Mouse (Mus musculus) CD4-positive, CD25-positive, alpha-beta regulatory T cell, adult 4 months (primary cell): ENCODE data around the gene Cstf1. TPM values are rescaled to one million over a fixed set of nuclear protein-coding genes. Genes with fewer than 3 reads are reported as not detected.

Experiments
- ATAC-seq: one replicate; pipeline ENCODE4 v1.8.0; 2017
- polyA plus RNA-seq, 2 experiments: library from polyadenylated mRNA; unstranded; fragments of 100-300 nt; shearing (Covaris generic); gene quantifications; one replicate each; pipeline ENCODE4 v1.2.1; 2017

Cstf1 gene
- polyA plus RNA-seq, 2 experiments from 2014 or later = 37.0 to 48.5 TPM

- no peak for ATAC-seq
Observed at GRCm38 (mm10) chr2:172376999-172377515, 6.6 kb downstream of the Cstf1 start.

GRCm38 (mm10) chr2:172378332-172378731 is 7.9 kb downstream of the Cstf1 start:
- ATAC-seq = peak; percentile 91

GRCm38 (mm10) chr2:172380513-172380912 is 10.0 kb downstream of the Cstf1 start:
- no peak for ATAC-seq

GRCm38 (mm10) chr2:172381341-172381740 is 10.9 kb downstream of the Cstf1 start:
- ATAC-seq = no peak

GRCm38 (mm10) chr2:172381898-172382297 is 11.4 kb downstream of the Cstf1 start:
- ATAC-seq = no peak

GRCm38 (mm10) chr2:172384715-172385114 is 14.2 kb downstream of the Cstf1 start:
- no peak for ATAC-seq

GRCm38 (mm10) chr2:172390341-172390740 is 19.9 kb downstream of the Cstf1 start:
- ATAC-seq = no peak

GRCm38 (mm10) chr2:172392041-172392521 is 21.6 kb downstream of the Cstf1 start:
- ATAC-seq = no peak

- ATAC-seq = peak; percentile 78
Observed at GRCm38 (mm10) chr2:172393391-172394051, 23.0 kb downstream of the Cstf1 start, which contains the start of gene Cass4. Gene Cass4 (plus strand): TSS chr2:172393794.

- no peak for ATAC-seq
Observed at GRCm38 (mm10) chr2:172394052-172394392, 23.5 kb downstream of the Cstf1 start.

GRCm38 (mm10) chr2:172394671-172395070 is 24.2 kb downstream of the Cstf1 start:
- ATAC-seq = no peak

- no peak for ATAC-seq
Observed at GRCm38 (mm10) chr2:172395961-172396360, 25.5 kb downstream of the Cstf1 start.

GRCm38 (mm10) chr2:172399901-172400300 is 29.4 kb downstream of the Cstf1 start:
- peak; percentile 91 for ATAC-seq

- ATAC-seq = peak; percentile 68
Observed at GRCm38 (mm10) chr2:172401116-172401825, 30.8 kb downstream of the Cstf1 start.

- no peak for ATAC-seq
Observed at GRCm38 (mm10) chr2:172404239-172404638, 33.8 kb downstream of the Cstf1 start.

- ATAC-seq = peak; percentile 34
Observed at GRCm38 (mm10) chr2:172405011-172405410, 34.5 kb downstream of the Cstf1 start.

GRCm38 (mm10) chr2:172406173-172406572 is 35.7 kb downstream of the Cstf1 start:
- ATAC-seq = no peak

GRCm38 (mm10) chr2:172407499-172407898 is 37.0 kb downstream of the Cstf1 start:
- ATAC-seq = peak; percentile 44

- ATAC-seq = no peak
Observed at GRCm38 (mm10) chr2:172410686-172411085, 40.2 kb downstream of the Cstf1 start.

GRCm38 (mm10) chr2:172411091-172411490 is 40.6 kb downstream of the Cstf1 start:
- no peak for ATAC-seq

- no peak for ATAC-seq
Observed at GRCm38 (mm10) chr2:172412454-172412853, 42.0 kb downstream of the Cstf1 start.

- ATAC-seq = no peak
Observed at GRCm38 (mm10) chr2:172413273-172413672, 42.8 kb downstream of the Cstf1 start.

- no peak for ATAC-seq
Observed at GRCm38 (mm10) chr2:172413894-172414293, 43.4 kb downstream of the Cstf1 start.

GRCm38 (mm10) chr2:172416218-172416617 is 45.7 kb downstream of the Cstf1 start:
- no peak for ATAC-seq
